Comparison of ENCODE assay signal across 22 mouse cellular contexts in the genomic region with DNA sequence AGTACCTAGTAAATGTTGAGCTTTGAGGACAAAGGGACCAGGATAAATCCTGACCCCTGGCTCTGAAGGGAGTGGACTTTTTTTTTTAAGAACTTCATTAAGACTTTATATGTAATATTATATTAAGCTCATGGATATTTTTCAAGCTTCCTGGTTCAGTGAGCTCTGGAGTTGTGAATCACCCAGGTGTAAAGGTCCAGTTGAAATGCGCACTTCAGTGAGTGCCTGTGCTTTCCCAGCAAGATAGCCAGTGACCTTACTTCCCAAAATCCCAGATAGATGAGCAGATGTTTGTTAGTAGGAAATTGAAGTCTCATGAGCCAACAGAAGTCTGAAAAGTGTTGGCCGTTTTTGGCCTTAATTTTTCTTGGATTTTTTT. TPM values are rescaled to one million over a fixed set of nuclear protein-coding genes. Genes with fewer than 3 reads are reported as not detected.
DNase-seq lines count a peak whose midpoint lies in the region; ATAC-seq and TF ChIP-seq lines count a peak whose summit lies in the region.
"Had no signal": no experiment of that assay in that cellular context is flagged by ENCODE, and none has a peak within 500 bp of the region (broad histone marks: within the 10 kb centered on the region; RNA-seq: fewer than 3 reads in every experiment).

No protein-coding gene starts in this region.

- H3K4me2 ChIP-seq in lung, postnatal 0 days (replicated peaks; ENCODE audit: low read depth, low read length) = no peak overlapping the region
- H3K4me2 ChIP-seq: forebrain, embryonic 15.5 days; hindbrain, embryonic 14.5 days; limb, embryonic 13.5 days; liver, embryonic 13.5 days; neural tube, embryonic 15.5 days had no signal

- DNase-seq in heart, embryonic 10.5 days (ENCODE audit: low spot score) = no peak
- DNase-seq in heart, postnatal 14 days = no peak
- peak; percentile 53 for DNase-seq in kidney, adult 2 months
- no peak for DNase-seq in kidney, adult 8-10 months
- no peak for DNase-seq in lung, postnatal 0 days (ENCODE audit: low spot score)
- DNase-seq in lung, adult 18-20 months = no peak
- no peak for DNase-seq in testis, postnatal 10 days (ENCODE audit: low spot score)
- DNase-seq in ovary, postnatal 36 days (ENCODE audit: low spot score) = no peak
- DNase-seq: adrenal gland, adult 8-10 months; cerebellum, adult 8-10 months; gastrocnemius, postnatal 25 days; layer of hippocampus, postnatal 36 days; liver, embryonic 13.5 days; lung, postnatal 14 days; midbrain, embryonic 14.5 days; right cerebral cortex, postnatal 14 days; thymus, postnatal 14 days had no signal

- H3K27ac ChIP-seq in heart, embryonic 10.5 days = peak overlapping the region; percentile 72; the same call in 1 of the 2 replicates
- peak overlapping the region; percentile 85 for H3K27ac ChIP-seq in kidney, adult 2 months (ENCODE audit: insufficient read depth, low read depth, low read length)
- peak overlapping the region; percentile 72; the same call in 1 of the 2 replicates for H3K27ac ChIP-seq in lung, postnatal 0 days (ENCODE audit: low read length)
- H3K27ac ChIP-seq: forebrain, embryonic 15.5 days; hindbrain, embryonic 14.5 days; limb, embryonic 13.5 days; liver, embryonic 13.5 days; neural tube, embryonic 15.5 days had no signal

- peak; percentile 25; the same call in 1 of the 2 replicates for ATAC-seq in lung, postnatal 0 days
- ATAC-seq: forebrain, embryonic 15.5 days had no signal

- TF ChIP-seq CTCF in kidney, adult 2 months (conservative IDR thresholded peaks at IDR 0.05; ENCODE audit: insufficient read depth, insufficient read length, low read depth, low read length) = no peak
- TF ChIP-seq CTCF in lung, postnatal 0 days (IDR thresholded peaks at IDR 0.05) = no peak

- TF ChIP-seq POLR2A in kidney, adult 2 months (IDR thresholded peaks at IDR 0.05; ENCODE audit: low read depth, low read length) = no peak

- peaks cover 15% of the 10 kb centered on the region for H3K4me1 ChIP-seq in heart, embryonic 10.5 days
- peaks cover 25% of the 10 kb centered on the region for H3K4me1 ChIP-seq in kidney, adult 2 months (ENCODE audit: control insufficient read depth, insufficient read depth, low read length)
- peaks cover 5% of the 10 kb centered on the region; the same call in 1 of the 2 replicates for H3K4me1 ChIP-seq in lung, postnatal 0 days (ENCODE audit: insufficient read depth, low read depth, low read length)
- H3K4me1 ChIP-seq: forebrain, embryonic 15.5 days; megakaryocyte, embryonic 14.5 days had no signal

- 64% methylated on average over 2 of the region's 2 CpGs for WGBS in heart, embryonic 10.5 days
- WGBS in kidney, adult 2 months = 29% methylated on average over 2 of the region's 2 CpGs
- WGBS in lung, postnatal 0 days = 38% methylated on average over 2 of the region's 2 CpGs

- H3K9ac ChIP-seq in lung, postnatal 0 days (replicated peaks; ENCODE audit: low read depth) = no peak overlapping the region
- H3K9ac ChIP-seq: forebrain, embryonic 15.5 days; hindbrain, embryonic 14.5 days; limb, embryonic 13.5 days; liver, embryonic 13.5 days; neural tube, embryonic 15.5 days had no signal

- intact Hi-C loops in heart, postnatal 14 days (cut with DNase I) = no loop called here

- H3K27me3 ChIP-seq in heart, embryonic 10.5 days (ENCODE audit: insufficient read depth, poor library complexity, severe bottlenecking) = no peaks in the 10 kb centered on the region
- no peaks in the 10 kb centered on the region for H3K27me3 ChIP-seq in kidney, adult 2 months (replicated peaks; ENCODE audit: control insufficient read depth, insufficient read depth, low read length)
- H3K27me3 ChIP-seq in lung, postnatal 0 days (replicated peaks; ENCODE audit: insufficient read depth, low read length) = no peaks in the 10 kb centered on the region
- H3K27me3 ChIP-seq: forebrain, embryonic 15.5 days; limb, embryonic 13.5 days; liver, embryonic 13.5 days; neural tube, embryonic 15.5 days had no signal

- no peaks in the 10 kb centered on the region for H3K36me3 ChIP-seq in heart, embryonic 10.5 days
- no peaks in the 10 kb centered on the region for H3K36me3 ChIP-seq in kidney, adult 2 months (ENCODE audit: control insufficient read depth, insufficient read depth, low read length)
- H3K36me3 ChIP-seq in lung, postnatal 0 days (ENCODE audit: insufficient read depth, low read length) = no peaks in the 10 kb centered on the region
- H3K36me3 ChIP-seq: forebrain, embryonic 15.5 days; limb, embryonic 13.5 days; liver, embryonic 13.5 days; neural tube, embryonic 15.5 days had no signal

- no peaks in the 10 kb centered on the region for H3K9me3 ChIP-seq in heart, embryonic 10.5 days
- H3K9me3 ChIP-seq in lung, postnatal 0 days (ENCODE audit: low read length) = no peaks in the 10 kb centered on the region
- H3K9me3 ChIP-seq: forebrain, embryonic 15.5 days; limb, embryonic 13.5 days; liver, embryonic 13.5 days; megakaryocyte, embryonic 14.5 days; neural tube, embryonic 15.5 days had no signal

- no peak for TF ChIP-seq EP300 in lung, postnatal 0 days (IDR thresholded peaks at IDR 0.05)

- H3K4me3 ChIP-seq in heart, embryonic 10.5 days = no peak overlapping the region
- H3K4me3 ChIP-seq in kidney, adult 2 months (ENCODE audit: insufficient read depth, low read depth, low read length) = no peak overlapping the region
- no peak overlapping the region for H3K4me3 ChIP-seq in lung, postnatal 0 days (ENCODE audit: low read depth, low read length)
- H3K4me3 ChIP-seq: forebrain, embryonic 15.5 days; limb, embryonic 13.5 days; liver, embryonic 13.5 days; megakaryocyte, embryonic 14.5 days; neural tube, embryonic 15.5 days had no signal

RNA-seq across cellular contexts. Expression of a gene that starts 6.0 kb away (rescaled TPM):
- polyA plus RNA-seq in heart, embryonic 10.5 days (2016; fragmentation: Nextera tagmentation; extraction: Ambion mirVana) = 12.4 and 13.3 TPM in 2 replicates
- 10 to 100 TPM in 1 of 2 experiments, 1 to 10 TPM in 1; 9.5 to 13.6 TPM for total RNA-seq in heart, postnatal 14 days (2021)
- 24.4 and 25.3 TPM in 2 replicates for polyA plus RNA-seq in kidney, adult 2 months (2012; rRNA removed)
- polyA plus RNA-seq in lung, postnatal 0 days (2015; fragmentation: Nextera tagmentation; extraction: Ambion mirVana) = 13.4 and 17.2 TPM in 2 replicates

RNA-seq across cellular contexts. Expression of a gene that starts 18.5 kb away (rescaled TPM):
- polyA plus RNA-seq in heart, embryonic 10.5 days (2016; fragmentation: Nextera tagmentation; extraction: Ambion mirVana) = 80.7 and 98.6 TPM in 2 replicates
- 10 to 100 TPM; 37.5 to 40.7 TPM for total RNA-seq in heart, postnatal 14 days (2021)
- 24.3 and 29.7 TPM in 2 replicates for polyA plus RNA-seq in kidney, adult 2 months (2012; rRNA removed)
- polyA plus RNA-seq in lung, postnatal 0 days (2015; fragmentation: Nextera tagmentation; extraction: Ambion mirVana) = 110 and 119 TPM in 2 replicates
